Mouse (Mus musculus) 3134 (cell line): Measurements from ENCODE around the gene Kcng4.

Source experiments
- DNase-seq: peaks from one replicate; pipeline ENCODE4 v3.0.0-alpha.2; 2011; ENCODE audit warnings: low spot score; ENCODE audit not compliant: insufficient read length; ENCODE audit errors: extremely low read depth

The Kcng4 gene

DNA sequence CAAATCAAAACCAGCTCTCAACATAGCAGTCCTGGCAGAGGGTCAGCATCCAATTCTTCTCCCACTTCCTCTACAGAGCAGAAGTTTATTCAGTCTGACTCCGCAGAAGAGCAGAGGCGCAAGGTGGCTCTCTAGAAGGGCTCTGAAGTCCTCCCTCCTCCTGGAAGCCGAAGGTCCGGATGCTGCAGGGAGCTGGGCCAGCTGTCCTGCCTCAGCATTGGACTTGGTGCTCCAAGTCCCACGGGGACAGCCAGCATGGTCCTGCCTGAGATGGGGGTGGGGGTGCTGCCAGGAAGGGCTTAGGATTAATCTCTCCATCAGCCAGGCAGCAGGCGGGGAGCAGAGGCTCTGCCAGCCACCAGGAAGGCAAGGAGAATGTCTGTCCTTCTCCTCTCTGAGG is at the start of gene Kcng4:
TSS of gene Kcng4 (minus strand) at position 303 of the 400 bp plus-strand sequence.
- DNase-seq = no peak

DNA sequence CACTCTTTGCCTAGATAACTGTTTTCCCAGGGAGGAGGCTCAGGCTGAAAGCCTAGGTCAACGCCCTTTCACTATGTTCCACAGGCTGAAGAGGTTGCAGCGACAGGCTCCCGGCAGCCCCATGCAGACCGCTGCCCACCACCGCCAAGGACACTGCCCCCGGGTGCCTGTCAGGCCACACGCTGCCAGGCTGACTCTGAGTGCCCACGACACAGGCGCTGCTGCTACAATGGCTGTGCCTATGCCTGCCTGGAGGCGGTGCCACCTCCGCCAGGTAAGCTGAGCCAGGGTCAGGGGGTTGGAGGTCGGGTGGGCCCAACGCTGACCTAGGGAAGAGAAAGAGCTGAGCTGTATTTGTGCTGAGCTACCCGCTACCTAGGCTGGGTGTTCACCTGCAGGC is 43.7 kb upstream of the Kcng4 start:
- no peak for DNase-seq

DNA sequence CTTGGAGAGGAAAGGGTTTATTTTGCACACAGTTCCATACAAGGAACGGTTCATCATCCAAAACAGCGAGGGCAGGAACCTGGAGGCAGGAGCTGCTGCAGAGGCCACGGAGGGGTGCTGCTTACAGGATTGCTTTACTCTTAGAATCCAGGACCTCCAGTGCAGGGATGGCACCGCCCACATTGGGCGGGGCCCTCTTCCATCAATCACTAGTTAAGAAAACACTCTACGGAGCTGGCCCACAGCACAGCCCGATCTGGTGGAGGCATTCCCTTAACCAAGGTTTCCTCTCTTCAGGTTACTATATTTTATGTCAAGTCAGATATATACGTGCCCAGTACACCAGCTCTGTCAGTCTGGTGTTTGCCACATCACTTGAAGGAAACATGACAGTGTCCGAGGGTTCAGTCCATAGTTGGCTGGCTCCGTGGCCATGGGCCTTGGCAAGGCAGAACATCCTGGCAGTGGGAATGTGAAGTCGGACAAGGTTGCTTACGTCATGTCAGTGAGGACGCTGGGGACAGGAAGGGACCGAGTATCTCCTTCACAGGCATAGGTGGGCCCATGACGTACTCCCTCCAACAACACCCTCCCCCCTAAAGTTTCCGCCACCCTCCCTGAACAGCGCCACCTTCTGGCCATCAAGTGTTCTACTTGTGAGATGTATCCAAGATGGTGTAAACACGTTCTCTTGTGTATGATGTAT is 42.8 kb upstream of the Kcng4 start:
- DNase-seq = no peak

DNA sequence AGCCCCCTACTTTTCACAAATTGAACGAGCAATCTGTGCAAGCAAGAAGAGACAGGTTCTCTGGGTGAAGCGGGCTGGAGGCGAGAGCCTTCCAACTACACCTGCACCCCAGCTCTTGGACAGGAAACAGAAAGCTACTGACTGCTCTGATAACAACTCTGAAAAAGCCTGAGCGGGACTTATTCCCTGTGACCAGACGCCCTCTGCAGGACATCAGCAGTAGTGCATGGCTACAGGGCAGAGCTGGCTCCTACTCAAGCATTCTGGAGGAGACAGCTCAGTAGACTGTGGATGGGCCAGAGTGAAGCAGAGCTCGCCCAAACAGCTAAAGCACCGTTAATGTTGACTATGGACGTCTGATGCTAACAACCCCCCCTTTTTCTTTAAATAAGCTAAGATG is 40.9 kb upstream of the Kcng4 start:
- DNase-seq = peak; percentile 39

DNA sequence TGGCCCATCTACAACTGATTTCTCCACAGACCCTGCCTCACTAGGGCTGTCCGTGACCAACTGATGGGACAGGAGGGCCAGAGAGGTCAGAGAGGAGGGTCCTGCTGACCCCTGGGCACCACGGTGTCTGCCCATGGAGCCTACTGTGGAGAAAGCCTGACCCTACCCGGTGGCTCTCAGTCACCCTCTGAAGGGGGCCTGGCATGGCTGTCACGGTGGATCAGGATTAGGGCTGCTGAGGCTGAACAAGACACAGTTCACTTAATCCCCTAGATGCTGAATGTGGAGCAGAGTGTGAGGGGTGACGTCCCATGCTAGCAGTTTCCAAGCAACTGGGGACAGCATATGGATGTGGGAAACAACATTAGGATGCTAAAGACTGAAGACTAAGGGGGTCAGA is 40.0 kb upstream of the Kcng4 start:
- DNase-seq = no peak

DNA sequence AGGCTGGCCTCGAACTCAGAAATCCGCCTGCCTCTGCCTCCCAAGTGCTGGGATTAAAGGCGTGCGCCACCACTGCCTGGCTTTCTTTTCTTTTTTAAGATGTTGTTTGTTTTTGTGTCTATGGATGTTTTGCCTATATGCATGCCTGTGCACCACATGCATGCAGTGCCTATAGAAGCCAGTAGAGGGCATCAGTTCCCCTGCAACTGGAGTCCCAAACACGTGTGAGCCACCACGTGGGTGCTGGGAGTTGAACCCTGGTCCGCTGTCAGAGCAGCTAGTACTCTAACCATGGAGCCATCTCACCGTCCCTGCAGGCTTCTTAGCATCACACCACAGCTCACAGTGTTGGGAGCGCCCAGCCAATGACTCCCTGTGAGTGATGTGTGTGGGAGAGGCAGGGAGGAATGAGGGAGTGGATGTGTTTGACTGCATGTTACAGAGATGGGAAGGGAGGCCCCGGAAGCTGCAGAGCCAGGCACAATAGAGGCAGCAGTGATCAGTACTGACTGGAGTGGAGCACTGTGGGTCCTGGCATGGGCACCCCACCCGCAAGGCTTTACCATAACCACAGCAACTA is 38.6 kb upstream of the Kcng4 start:
- no peak for DNase-seq

DNA sequence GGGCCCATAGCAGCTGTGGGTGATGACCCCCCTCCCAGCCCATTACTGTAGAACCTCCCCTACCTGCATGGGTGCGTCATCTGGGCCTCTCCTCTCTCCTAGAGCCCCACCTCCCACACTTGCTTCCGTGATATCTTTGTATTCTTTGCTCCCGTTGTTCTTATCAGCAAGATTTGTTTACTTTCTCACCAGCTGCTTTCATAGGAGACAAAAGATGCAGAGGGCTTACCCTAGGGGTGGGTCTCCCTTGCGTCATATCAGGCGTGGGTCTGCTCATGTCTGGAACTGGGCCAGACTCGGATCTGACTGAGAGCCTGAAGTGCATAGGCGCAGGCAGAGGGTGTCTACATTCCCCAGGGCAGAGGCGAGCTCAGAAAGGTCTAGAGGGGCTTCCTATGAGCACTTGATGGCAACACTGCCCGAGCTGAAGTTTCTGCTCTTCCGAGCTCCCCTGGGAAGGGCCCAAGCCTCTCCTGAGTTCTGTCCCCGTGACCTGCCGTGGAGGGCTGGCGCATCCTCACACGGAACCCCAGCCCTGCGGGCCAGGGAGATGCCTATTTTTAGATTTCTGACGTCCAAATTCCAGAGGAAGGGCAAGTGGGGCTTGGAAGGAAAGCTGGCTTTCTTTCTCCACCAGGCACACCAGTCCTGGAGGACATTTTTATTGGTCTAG is 35.1 kb upstream of the Kcng4 start:
- peak; percentile 48 for DNase-seq

DNA sequence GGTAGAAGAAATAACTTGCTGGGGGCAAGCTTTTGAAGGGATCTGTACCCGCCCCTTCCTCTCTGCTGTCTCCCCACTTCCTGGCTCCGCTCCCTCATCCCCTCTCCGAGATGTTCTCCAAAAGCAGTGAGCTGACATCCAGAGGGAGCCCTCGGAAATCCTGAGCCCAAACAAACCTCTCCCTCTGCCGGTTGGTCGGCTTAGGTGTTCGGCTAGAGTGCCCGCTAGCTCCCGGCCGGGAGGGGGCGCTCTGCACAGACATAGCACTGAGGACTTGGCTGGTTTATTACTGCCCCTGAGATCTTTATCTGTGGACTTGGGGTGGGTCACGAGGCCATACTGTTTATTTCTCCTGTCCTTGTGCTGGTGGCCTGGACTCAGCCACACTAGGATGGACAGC is 33.8 kb upstream of the Kcng4 start:
- DNase-seq = no peak

DNA sequence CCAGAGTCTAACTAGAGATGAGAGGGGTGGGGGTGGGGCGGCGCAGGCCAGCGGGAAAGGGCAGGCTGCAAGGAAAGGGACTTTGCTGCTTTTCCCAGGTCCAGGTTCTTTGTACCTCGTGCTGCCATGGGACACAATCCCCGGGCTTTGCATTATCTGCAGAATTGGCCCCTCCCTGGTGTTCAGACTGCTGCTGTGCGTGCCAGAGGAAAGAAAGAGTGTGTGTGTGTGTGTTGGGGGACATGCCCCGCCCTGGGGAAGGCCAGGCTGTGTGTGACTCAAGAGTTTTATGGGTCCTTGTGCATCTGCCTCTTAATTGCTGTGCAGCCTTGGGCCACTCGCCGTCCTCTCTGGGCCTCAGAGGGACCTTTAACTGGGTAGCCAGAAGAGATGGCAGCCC is 33.0 kb upstream of the Kcng4 start:
- DNase-seq = no peak

DNA sequence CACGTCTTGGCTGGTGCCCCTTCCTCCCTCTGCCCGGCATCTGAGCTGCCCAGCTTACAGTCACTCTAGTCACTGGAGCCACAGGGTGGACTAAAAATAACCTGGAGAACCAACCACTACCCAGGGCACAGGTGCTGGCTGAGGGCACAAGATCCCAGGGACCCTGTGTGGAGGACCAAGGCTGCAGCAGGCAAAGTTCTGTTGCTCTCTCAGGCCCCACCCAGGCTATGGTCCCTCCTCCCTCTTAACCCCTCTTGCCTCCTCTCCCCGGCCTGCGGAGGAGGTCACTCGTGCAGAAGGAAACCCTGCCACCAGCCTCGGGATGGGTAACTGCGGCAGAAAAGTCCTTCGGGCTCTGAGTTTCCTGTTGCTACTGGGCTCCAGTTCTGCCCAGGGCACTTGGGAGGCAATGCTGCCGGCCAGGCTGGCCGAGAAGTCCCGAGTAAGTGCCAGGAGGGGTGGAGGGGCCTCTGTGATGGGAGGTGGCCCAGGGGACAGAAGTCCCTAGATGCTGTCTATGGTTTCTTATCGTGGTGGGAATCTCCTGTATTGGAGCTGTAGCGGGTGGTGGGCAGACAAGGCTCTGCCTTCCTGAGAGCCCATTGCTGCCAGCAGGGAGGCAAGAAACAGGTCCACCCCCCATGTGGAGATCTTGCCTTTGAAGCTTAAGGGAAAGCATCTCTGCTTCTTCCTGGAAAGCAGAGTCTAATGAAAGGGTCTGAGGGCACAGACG is 30.9 kb upstream of the Kcng4 start, which contains the start of gene Wfdc1:
TSS of gene Wfdc1 (plus strand) at position 147 of the 733 bp plus-strand sequence.
- DNase-seq = no peak

DNA sequence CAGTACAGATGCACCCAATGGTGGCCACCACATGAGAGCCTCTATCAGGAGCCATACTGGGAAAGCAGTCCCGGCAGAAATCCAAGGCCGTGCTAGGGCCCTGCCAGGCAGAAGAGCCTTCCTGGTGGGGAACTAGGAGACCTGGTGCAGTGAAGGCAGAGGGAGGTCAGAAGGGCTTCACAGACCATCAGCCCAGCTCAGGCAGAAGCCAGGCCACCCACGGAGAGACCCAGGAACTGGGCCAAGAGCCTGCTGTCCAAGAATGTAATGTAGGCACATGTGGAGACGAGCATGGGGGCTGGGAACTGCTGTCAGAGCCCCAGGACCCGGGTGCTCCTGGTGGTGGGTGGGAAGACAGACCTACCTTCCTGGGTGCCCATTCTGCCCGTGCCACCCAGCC is 29.8 kb upstream of the Kcng4 start:
- no peak for DNase-seq

DNA sequence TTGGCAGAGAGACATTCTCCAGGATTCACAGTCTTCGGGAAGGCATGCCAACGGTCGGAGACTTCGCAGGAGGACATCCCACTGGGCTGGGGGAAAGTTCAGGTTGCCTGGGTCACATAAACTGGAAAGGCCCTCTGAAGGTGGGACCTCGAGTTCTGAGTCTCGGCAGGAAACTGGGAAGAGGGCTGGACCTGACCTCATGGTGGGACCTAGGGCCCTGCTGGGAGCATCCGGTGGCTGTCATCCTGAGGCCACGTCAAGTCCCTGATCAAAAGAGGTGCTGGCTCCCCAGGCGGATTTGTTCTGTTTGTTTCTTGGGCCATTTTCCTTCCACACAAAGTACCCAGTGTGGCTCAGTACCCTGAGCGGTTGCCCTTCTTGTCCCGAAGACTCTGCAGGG is 28.0 kb upstream of the Kcng4 start:
- DNase-seq = no peak

DNA sequence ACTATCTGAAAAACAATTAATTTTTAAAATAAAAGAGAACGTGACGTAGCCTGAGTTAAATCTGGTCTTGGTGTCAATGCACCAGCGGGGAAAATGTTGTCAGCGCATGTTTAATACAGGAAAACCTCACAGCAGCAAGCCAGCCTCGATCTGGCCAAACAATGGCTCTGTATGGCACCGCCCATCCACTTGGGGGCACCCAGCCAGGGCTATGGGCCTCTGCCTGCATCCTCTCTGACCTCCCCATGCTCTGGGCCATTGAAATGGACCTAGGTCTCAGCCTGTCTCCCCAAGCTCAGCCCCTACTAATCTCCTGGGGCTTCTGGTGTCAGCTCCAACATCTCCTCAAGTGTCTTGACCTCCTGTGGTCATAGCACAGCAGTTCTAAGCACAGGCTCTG is 26.4 kb upstream of the Kcng4 start:
- DNase-seq = no peak

DNA sequence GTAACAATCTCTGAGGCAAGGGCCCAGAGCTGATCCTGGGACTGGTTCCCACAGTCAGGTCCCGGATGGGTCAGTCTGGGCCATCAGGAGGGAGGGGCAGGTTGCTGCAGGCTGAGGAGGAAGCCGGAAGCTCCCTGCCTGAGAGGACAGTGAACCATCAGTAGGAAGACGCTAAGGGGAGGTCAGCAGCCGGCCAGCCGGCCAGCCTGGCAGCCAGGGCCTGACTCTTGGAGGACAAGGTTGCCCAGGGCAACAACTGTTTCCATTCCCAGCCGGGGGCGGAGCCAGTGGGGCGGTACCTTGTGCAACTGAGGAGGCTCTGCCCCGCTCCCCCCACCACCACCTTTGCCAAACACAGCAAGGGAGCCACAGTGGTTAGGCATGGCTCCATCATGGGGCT is 25.6 kb upstream of the Kcng4 start:
- DNase-seq = peak; percentile 43

DNA sequence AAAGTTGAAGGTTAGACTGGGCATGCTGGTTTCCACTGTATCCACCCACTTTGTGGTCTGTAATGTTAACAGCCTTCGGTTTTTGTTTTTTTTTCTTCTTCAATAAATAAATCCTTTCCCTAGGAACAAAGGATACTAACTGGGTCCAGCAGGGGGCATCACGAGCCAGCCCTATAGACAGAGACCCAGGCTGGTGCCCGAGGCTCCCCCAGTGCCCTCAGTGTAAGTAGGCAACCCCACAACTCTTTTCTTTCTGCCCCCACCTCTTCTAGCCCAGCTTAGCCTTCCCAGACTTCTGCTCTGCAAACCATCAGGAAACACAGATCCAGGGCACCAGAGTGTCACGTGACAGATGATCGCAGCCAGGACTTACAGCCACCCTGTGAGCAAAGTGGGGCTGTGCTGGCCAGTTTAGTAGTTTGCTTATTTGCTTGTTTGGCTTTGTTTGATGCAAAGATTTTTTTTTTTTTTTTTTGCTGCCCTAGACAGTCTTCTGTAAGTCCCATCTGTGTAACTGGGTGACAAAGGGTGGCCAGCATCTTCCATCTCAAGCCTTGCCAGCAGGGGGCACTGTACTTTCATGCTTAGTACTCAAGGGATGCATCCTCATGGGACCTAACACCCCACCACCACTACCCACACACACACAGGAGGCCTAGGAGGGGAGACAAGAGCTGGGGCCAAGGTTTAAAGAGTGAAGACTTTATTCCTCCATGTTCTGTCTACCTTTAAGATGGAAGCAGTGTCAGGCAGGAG is 21.4 kb upstream of the Kcng4 start:
- no peak for DNase-seq

DNA sequence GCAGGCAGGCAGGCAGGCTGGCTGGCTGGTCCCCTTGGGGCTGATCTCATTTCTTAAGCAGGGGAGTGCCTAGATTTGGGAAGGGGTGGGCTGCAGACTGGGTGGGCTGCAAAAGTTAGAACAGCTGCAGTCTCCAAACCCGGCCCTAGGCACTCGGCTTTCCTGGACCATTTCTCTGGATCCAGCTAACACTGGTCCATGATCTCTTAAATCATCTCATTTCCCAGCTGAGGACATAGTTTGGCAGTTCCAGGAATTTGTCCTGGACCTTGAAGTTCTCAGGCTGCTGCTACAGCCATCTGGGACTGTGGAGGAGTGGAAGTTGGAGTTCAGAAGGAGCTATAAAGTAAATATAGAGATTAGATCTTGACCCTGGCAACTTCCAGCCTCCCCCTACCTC is 15.8 kb upstream of the Kcng4 start:
- DNase-seq = no peak

DNA sequence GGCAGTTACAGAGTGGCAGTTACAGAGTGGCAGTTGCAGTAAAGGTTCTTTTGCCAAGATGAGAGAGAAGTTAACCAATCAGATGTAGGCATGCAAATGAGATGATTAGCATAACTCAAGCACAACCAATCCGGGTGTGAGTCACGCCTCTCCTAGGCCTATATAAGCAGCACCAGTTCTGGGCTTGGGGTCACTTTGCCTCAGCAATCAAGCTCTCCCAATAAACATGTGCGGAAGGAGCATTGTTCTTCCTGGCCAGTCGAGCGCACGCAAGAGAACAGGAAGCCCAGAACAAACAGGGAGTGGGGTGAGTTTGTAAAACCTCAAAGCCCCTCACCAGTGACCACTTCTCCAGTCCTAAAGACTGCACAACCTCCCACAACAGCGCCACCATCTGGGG is 11.4 kb upstream of the Kcng4 start:
- DNase-seq = no peak

DNA sequence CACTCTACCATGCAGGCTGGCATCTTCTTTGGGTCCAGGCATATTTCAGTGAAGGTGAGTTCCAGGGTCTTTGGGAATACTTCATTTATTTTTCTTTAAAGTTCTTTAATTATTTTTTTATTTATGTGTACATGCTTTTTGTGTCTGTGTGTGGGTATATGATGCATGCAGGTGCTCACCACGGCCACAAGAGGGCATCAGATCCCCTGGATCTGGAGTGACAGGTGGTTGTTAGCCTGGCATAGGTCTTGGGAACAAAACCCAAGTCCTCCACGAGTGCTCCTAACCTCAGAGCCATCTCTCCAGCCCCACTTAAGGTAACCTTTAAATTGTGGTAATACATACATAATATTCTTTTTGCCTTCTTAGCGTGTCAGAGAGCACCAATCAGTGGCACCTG is 10.7 kb upstream of the Kcng4 start:
- DNase-seq = no peak

DNA sequence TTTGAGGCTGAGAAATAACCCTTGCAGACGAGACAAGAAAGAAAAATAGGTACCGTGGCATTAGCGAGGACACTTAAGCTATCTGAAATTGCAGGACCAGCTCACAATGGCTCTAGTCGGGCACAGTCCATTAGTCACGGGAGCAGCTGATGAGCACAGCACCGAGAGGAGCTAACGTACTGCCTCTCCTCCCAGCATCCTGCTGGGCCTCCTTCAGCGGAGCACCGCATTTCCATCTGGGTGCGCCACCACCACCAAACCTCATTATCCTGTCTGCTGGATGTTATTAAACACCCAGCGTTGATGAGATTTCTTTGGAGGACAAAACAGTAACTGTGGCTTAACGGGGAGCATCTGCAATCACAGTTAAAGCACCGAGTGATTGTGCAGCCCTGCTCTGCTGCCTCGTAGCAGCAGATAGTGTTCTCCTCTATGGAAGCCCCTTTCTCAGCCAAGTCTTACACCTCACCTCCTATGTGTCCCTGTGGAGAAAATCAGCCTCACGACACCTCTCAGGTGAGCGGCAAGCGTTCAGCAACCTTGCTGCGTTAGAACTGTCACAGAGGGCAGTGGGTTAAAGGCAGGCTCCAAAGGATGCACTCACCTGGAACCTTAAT is 9.6 kb upstream of the Kcng4 start:
- no peak for DNase-seq

DNA sequence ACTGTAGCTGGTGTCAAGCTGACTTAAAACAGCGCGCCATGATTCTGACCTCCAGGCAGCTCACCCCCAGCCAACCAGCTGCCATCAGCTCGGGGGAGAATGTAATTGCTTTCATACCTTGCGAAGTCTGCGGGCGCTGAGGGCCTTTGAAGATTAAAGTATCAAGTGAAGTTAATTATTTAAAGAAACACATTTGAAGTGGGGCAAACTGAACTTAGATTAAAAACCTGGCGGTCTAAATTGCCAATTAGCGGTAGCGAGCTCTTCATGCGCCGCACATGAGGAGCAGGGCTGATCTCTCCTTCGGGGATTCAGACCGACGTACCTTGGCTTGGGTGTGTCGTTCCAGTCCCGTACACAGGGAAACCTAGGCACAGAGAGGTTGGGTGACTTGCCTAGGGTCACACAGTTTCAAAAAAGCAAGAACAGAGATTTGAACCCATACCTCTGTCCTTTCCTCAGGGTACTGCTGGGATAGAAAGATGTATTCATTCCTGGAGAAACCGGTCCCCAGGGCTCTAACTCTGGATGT is 9.0 kb upstream of the Kcng4 start:
- no peak for DNase-seq
